Mouse (Mus musculus) right cerebral cortex, adult 2 months (tissue): ENCODE data around the gene Dgcr8.

Source experiments
- DNase-seq, 2 experiments: peaks; one replicate each; pipeline ENCODE4 v3.0.0; 2021 to 2022; ENCODE audit warnings: low spot score in 2 of 2

The Dgcr8 gene

GRCm38 (mm10) chr16:18249364-18249967 lies 39.6 kb downstream of the Dgcr8 start:
- DNase-seq, result peak; percentile 41 to 54

- DNase-seq, result peak; percentile 98 to 99
Observed at GRCm38 (mm10) chr16:18248433-18249363, 40.3 kb downstream of the Dgcr8 start, which contains the start of the genes Trmt2a and Ranbp1. Gene Trmt2a, plus strand, starts transcription at chr16:18248679. Gene Ranbp1, minus strand, starts transcription at chr16:18248732.

DNA sequence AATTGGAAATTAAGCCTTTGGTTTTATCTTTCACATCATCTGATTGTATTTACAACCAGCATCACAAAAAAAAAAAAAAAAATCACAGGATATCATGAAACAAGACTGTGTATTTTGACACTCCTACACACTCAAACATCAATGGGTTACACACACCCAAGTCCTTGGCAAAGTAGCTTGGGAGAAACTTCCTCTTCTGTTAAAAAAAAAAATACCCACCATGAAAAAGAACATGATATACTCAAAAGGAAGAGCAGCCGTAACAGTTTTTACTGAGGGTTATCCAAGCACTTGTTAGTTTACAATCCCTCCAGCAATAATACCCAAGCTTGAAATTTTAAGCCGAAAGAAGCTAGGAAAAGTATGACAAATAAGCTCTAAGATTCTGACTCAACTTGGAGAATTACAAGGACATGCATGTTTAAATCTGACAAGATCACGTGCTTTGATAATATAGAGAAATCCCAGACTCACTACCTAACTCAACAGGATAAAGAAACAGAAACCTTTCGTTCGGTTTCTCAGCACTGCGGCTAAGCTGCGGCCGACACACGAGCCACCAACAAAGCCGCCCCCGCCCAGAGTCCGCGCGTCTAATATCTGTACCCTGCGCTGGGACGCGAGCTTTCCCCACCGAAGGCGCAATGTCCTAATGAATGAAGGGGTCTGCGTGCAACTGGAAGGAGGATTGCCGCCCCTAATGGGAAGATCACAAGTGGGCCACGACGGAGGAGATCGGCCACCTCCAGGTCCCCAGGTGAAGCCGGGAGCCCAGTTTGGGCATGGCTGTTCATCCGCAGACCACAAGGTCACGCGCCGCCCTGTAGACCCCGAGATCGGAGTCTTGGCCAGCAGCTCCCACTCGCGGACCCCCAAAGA lies 41.3 kb downstream of the Dgcr8 start:
- DNase-seq, result peak; percentile 37 to 57

DNA sequence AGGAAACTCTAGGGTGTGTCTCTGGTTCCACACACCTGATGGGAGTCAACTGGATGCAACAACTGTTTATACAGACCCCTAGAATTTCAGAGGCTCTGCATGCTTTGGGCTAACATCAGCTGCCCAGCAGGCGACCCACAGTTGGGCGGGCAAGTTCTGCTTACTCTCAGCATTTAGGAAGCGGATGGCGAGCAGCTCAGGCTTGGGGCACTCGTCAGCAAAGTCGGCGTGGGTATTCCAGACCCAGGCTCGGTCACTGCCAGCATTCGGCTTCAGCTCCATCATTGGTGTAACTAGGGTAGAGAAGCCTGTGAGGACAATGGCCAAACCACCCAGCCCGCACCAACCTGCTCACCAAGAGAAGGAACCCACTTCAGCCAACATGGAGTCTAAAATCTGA lies 47.5 kb downstream of the Dgcr8 start:
- DNase-seq, result no peak

DNA sequence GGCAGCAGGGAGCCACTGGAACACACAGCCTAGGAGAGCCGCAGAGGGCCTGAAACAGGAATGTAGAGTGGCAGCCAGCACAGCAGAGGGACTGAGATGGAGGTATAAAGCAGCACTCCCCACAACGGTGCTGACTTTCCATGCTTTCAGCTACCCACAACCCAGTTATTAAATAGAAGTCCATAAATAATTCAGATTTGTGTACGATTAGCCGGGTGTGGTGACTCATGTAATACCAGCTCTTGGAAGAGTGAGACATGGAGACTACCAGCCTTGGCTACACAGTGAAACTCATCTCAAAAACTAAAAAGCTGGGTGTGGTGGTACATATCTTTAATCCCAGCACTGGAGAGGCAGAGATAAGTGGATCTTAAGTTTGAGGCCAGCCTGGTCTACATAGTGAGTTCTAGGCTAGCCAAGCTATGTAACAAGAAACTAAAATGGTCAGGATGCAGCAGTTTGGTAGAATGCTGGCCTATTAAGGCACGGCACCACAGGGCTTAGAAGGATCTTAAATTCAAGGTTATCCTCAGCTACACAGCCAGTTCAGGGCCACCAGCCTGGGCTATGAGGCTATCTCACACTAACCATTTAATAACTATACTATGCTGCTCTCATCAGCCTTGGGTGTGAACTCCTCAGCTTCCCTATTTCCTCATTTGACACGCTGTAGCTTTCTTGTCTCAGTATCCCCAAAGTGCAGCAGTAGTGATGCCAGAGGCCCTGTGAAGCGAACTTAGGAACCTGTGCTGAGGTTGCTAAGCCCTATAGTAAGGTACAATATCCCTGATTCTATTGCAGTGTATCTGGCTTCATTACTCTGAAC lies 52.2 kb downstream of the Dgcr8 start:
- DNase-seq, result no peak

GRCm38 (mm10) chr16:18235389-18236065 lies 53.5 kb downstream of the Dgcr8 start:
- peak; percentile 66 to 78 for DNase-seq

DNA sequence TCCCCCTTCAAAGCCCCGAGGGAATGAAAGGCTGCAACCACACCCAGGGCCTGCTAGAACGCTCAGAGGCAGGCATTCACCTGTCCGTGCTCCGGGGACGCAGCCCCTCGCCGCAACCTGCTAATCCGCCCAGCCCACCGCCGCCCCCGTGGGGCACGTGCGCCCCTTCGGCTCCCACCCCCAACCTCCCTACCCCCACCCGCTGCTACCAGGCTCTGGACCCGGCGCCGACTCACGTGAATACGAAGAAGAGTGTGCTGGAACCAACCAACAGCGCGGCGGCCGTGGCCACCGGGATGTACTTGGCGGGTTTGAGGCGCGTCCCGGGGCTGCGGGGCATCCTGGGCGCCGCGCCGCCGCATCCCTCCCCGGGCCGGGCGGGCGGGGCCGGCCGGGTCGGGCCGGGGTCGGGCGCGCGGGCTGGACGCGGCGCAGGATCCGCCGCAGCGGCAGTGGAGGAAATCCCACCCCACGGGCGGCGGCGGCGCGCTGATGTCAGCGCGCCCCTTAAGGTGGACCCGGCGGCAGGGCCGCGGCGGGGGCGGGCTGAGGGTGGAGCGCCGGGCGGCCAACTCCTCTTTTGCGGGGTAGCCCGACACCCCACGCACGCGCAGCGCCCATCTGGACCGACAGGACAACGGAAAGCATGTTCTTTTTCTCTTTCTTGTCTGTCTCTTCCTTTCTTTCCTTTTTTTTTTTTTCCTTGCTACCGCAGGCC lies 54.2 kb downstream of the Dgcr8 start, which contains the start of gene Zdhhc8:
Gene Zdhhc8 (minus strand): TSS at position 466 of the 718 bp plus-strand sequence.
- peak; percentile 75 to 83 for DNase-seq

- no peak for DNase-seq
Observed at GRCm38 (mm10) chr16:18233919-18234670, 55.0 kb downstream of the Dgcr8 start.

- DNase-seq, result no peak
Observed at GRCm38 (mm10) chr16:18233451-18233850, 55.6 kb downstream of the Dgcr8 start.

DNA sequence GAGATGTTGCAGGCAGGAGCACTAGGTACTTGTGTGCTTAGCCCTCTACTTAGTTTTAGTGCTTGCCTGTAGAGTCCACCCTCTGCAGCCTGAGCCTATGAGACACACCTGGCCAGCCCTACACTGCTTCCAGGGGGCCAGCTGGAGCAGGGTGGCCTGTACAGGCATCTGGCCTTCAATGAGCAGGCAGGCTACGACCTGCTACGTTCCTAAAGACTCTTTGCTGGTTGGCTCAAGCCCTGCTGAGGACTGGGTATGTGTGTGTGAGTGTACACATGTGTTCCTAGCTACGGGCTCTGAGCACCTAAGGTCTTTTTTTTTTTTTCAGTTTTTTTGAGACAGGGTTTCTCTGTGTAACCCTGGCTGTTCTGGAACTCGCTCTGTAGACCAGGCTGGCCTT lies 57.6 kb downstream of the Dgcr8 start:
- DNase-seq, result no peak

DNA sequence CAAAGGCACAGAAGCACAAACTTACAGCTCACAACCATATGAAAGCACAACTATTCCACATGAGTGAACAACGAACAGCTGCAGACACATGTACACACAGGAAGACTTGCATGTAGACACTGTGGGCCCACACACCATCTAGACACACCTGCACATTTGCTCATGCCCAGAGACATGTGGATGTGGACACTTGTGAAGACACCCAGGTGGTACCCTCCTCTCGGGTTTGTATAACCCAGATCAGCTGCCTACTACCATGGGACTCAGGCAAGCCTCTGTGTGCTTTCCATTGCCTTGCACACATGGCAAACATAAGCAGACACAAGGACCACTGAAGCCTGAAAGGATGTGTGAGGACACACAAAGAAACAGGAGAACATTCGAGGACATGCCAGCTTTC lies 58.0 kb downstream of the Dgcr8 start:
- DNase-seq, result no peak

DNA sequence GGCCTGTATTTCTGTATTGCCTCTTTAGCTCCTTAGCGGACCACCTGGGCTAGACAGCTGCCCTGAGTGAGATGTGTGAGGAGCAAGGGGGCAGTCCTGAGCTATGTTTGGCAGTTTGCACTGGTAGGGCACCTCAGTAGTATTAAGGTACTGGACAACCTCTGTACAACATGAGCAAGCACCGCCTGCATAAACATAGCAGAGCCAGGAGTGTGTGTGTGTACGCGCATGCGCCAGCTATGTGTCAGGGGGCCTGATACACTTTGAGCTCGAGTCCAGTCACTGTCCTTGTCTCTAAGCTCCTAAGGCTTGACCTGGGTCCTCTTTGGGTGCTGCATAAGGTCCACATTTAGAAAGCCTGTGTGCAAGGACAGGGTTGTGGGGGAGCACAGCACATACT lies 58.4 kb downstream of the Dgcr8 start:
- no peak for DNase-seq

- DNase-seq, result peak; percentile 90 to 93
Observed at GRCm38 (mm10) chr16:18229622-18230021, 59.4 kb downstream of the Dgcr8 start.

DNA sequence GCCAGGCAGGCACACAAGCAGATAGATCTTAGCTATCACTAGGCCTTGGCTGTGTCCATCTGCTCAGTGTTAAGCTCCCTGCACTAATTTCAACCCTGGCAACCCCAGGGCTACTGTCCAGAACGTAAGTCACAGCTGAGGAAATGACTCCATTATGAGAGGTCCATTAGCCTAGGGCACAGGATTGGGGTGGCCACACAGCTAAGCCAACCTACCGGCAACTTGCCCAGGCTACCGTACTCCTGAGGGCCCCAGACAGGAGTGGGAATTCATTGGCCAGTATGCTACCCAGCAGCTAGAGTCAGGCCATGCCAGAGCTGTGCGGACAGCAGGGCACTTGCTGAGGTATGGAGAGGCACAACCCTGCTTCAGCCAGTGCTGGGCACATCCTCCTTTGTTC lies 60.2 kb downstream of the Dgcr8 start:
- DNase-seq, result no peak

- DNase-seq, result no peak
Observed at GRCm38 (mm10) chr16:18227897-18228422, 61.1 kb downstream of the Dgcr8 start.

DNA sequence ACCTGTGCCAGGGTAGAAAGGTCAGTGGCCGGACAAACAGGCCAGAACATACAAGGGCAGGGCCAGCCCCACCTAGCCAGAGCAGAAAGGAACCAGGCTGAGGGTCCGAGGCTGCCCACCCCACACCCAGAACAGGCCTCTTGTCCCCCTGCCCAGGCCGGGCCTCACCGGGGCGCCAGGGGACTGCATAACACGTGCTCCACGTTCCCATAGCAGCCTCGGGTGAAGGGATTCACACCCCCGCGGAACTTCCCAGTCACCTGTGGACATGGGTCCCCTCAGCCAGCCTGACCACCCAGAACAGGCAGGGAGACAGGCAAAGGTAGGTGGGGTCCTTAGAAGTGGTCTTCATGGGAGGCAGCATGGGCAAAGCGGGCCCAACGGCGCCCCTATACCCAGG lies 61.9 kb downstream of the Dgcr8 start:
- DNase-seq, result no peak

GRCm38 (mm10) chr16:18222188-18222587 lies 66.9 kb downstream of the Dgcr8 start:
- no peak for DNase-seq

DNA sequence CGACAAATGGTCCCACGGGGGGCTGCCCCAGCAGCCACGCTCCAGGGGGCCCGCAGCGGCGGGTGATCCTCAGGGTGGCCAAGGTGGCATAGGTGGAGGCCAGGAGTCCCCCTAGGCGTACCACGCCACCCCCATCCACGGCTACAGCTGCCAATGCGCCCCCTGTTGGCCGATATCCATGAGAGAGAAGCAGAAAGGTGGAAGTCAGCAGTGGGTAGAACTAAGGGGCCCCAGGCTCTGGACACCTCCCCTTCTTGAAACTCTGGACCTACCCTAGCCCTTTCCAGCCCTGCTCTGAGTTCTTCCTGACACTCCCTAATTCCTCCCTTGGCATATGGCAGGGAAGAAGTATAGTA lies 67.5 kb downstream of the Dgcr8 start:
- DNase-seq, result no peak
